Mouse (Mus musculus): ENCODE measurements around the gene Gm6034. TPM values are rescaled to one million over a fixed set of nuclear protein-coding genes. Genes with fewer than 3 reads are reported as not detected.
A peak's percentile ranks its signal among the peaks of the same experiment; 100 is the strongest.
"Not testable (repeated sequence)": the region's sequence is repeated elsewhere in the genome, so short reads cannot be mapped to it uniquely, and the experiment has no call there.

The Gm6034 gene
- polyA plus RNA-seq, 1 experiment from 2014 or later, result not detected

- H3K9ac ChIP-seq (replicated peaks), result no peak overlapping the region
- no peak overlapping the region for H3K4me2 ChIP-seq
These were observed 18.8 kb upstream of the Gm6034 start for GRCm38 (mm10) chr17:36023710-36024654.

GRCm38 (mm10) chr17:36025197-36025596 is 17.6 kb upstream of the Gm6034 start:
- H3K4me2 ChIP-seq, result no peak overlapping the region
- no peak overlapping the region for H3K9ac ChIP-seq (replicated peaks)
- H3K9me3 ChIP-seq, result no peaks in the 10 kb centered on the region
- no peak overlapping the region for H3K27ac ChIP-seq
- no peak overlapping the region for H3K4me3 ChIP-seq (replicated peaks)
- H3K36me3 ChIP-seq, result no peaks in the 10 kb centered on the region
- ATAC-seq (ENCODE audit: insufficient number of reproducible peaks, insufficient read depth, low FRiP score, low TSS enrichment, low read depth), result no peak
- H3K4me1 ChIP-seq (replicated peaks), result peaks cover 6% of the 10 kb centered on the region; the same call in 1 of the 2 replicates
- WGBS, result 79% methylated on average over 5 of the region's 5 CpGs
- H3K27me3 ChIP-seq, result no peaks in the 10 kb centered on the region

More at GRCm38 (mm10) chr17:36023710-36024654, 18.8 kb upstream of the Gm6034 start:
- 67% methylated on average over 9 of the region's 9 CpGs for WGBS
- Histone ChIP-seq H3K27me3 (no peaks in the 10 kb centered on the region), H3K4me1 (replicated peaks) (peaks cover 6% of the 10 kb centered on the region; the same call in 1 of the 2 replicates), H3K9me3 (no peaks in the 10 kb centered on the region), H3K36me3 (no peaks in the 10 kb centered on the region), H3K27ac (no peak overlapping the region), H3K4me3 (replicated peaks) (no peak overlapping the region)
- ATAC-seq (ENCODE audit: insufficient number of reproducible peaks, insufficient read depth, low FRiP score, low TSS enrichment, low read depth), result no peak

DNA sequence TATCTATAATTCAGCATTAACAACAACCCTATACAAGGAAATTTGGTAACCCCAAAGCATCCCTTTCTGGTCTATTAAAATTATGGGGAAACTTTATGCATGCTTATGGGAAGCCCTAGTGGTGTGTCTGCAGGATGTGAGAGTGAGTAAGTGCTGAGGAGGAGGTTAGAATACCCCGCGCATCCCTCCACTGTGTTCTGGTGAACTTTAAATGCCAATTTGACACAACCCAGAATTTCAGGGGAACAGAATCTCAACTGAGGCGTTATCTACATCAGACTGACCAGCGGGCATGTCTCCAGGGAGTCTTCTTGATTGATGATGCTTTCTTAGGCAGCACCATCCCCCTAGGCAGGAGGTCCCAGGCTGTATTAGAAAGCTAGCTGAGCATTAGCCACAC is 16.9 kb upstream of the Gm6034 start:
- Histone ChIP-seq H3K9me3 (no peaks in the 10 kb centered on the region), H3K4me3 (replicated peaks) (no peak overlapping the region), H3K27ac (no peak overlapping the region), H3K27me3 (peaks cover 7% of the 10 kb centered on the region; the same call in 1 of the 2 replicates), H3K36me3 (no peaks in the 10 kb centered on the region), H3K9ac (replicated peaks) (no peak overlapping the region), H3K4me2 (no peak overlapping the region), H3K4me1 (replicated peaks) (no peaks in the 10 kb centered on the region)
- ATAC-seq (ENCODE audit: insufficient number of reproducible peaks, insufficient read depth, low FRiP score, low TSS enrichment, low read depth), result no peak
- WGBS, result 63% methylated on average over 4 of the region's 4 CpGs

DNA sequence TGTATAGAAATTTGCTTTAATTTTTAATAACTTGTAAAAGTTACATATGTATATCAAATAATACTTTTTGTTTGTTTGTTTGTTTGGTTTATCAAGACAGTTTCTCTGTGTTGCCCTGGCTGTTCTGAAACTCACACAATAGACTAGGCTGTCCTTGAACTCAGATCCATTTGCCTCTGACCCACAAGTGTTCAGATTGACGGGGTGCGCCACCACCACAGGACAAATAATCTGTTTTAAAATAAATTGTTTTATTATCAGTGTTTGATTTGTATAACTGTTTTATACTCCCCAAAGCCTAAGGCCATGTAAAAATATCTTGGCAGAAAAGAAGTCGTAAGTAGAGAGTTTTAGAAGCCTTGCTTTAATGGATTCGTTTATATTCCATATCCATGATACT is 15.1 kb upstream of the Gm6034 start:
- H3K4me2 ChIP-seq, result no peak overlapping the region
- H3K4me3 ChIP-seq (replicated peaks), result no peak overlapping the region
- H3K9ac ChIP-seq (replicated peaks), result no peak overlapping the region
- peaks cover 3% of the 10 kb centered on the region; the same call in 1 of the 2 replicates for H3K4me1 ChIP-seq (replicated peaks)
- WGBS, result 87% methylated on average over 4 of the region's 4 CpGs
- no peak for ATAC-seq (ENCODE audit: insufficient number of reproducible peaks, insufficient read depth, low FRiP score, low TSS enrichment, low read depth)
- no peaks in the 10 kb centered on the region for H3K9me3 ChIP-seq
- H3K27me3 ChIP-seq, result peaks cover 23% of the 10 kb centered on the region
- H3K27ac ChIP-seq, result no peak overlapping the region
- no peaks in the 10 kb centered on the region for H3K36me3 ChIP-seq

DNA sequence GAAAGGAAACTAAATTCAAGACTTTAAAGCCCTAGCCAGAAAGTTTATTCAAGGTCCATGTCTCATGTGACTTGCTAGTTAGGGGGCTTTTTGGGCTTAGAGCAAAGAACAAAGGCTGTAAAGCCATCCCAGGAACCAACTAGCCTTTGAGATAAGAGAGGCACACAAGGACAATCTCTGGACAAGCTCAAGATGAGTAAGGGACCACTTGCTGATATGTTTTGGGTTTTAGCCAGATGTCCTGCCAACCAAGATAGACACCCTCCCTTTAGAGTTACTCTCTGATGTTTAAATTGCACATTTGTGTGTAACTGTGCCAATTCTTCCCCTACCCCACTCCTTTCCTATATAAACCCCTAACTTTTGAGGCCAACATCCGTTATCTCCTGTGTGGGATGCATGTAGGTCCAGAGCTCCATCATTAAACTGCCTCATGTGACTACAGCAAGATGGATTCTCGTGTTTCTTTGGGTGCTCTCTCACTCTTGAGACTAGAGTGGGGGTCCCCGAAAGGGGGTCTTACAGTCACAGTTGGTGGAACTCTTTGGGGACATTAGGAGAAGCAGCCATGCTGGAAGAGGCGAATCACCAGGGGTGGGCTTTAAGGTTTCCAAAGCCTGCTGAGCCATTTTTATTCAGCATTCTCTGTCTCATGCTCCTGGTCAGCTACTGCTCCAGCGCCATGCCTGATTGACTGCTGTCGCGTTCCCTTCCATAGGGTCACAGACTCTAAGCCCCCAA is 13.7 kb upstream of the Gm6034 start:
- WGBS, result 83% methylated on average over 7 of the region's 7 CpGs
- peaks cover 25% of the 10 kb centered on the region for H3K27me3 ChIP-seq
- no peak overlapping the region for H3K27ac ChIP-seq
- H3K4me2 ChIP-seq, result no peak overlapping the region
- H3K4me1 ChIP-seq (replicated peaks), result peaks cover 3% of the 10 kb centered on the region; the same call in 1 of the 2 replicates
- no peaks in the 10 kb centered on the region for H3K9me3 ChIP-seq
- no peaks in the 10 kb centered on the region for H3K36me3 ChIP-seq
- ATAC-seq (ENCODE audit: insufficient number of reproducible peaks, insufficient read depth, low FRiP score, low TSS enrichment, low read depth), result no peak
- H3K4me3 ChIP-seq (replicated peaks), result no peak overlapping the region
- no peak overlapping the region for H3K9ac ChIP-seq (replicated peaks)

DNA sequence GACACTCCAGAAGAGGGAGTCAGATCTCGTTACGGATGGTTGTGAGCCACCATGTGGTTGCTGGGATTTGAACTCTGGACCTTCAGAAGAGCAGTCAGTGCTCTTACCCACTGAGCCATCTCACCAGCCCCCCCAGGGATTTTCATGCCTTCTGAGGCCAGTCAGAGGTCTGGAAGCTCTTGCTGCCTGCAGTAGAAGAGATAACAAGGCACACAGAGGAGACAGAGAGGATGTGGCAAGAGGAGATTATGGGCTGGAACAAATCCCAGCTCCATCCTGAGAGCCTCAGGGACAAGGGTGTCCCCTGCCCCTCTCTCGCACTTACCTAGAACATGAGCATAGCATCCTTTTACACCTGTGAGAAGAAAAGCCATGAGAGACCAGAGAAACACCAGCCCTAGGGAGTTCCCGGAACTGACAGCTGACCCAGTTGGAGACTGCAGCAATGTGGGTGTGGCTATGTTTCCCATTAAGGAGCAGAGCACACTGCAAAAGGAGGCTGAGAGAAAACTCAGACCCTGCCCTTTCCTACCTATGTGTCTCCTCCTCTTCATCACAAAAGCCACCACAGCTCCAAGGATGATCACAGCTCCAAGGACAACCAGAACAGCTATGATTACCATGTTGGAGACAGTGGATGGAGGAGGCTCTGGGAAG is 12.6 kb upstream of the Gm6034 start:
- not testable (repeated sequence) for H3K4me1 ChIP-seq (replicated peaks); H3K9ac ChIP-seq (replicated peaks); H3K4me2 ChIP-seq; ATAC-seq (ENCODE audit: insufficient number of reproducible peaks, insufficient read depth, low FRiP score, low TSS enrichment, low read depth); H3K9me3 ChIP-seq; H3K36me3 ChIP-seq; H3K4me3 ChIP-seq (replicated peaks); H3K27ac ChIP-seq
- 72% methylated on average over 4 of the region's 4 CpGs for WGBS
- H3K27me3 ChIP-seq, result peaks cover 25% of the 10 kb centered on the region

DNA sequence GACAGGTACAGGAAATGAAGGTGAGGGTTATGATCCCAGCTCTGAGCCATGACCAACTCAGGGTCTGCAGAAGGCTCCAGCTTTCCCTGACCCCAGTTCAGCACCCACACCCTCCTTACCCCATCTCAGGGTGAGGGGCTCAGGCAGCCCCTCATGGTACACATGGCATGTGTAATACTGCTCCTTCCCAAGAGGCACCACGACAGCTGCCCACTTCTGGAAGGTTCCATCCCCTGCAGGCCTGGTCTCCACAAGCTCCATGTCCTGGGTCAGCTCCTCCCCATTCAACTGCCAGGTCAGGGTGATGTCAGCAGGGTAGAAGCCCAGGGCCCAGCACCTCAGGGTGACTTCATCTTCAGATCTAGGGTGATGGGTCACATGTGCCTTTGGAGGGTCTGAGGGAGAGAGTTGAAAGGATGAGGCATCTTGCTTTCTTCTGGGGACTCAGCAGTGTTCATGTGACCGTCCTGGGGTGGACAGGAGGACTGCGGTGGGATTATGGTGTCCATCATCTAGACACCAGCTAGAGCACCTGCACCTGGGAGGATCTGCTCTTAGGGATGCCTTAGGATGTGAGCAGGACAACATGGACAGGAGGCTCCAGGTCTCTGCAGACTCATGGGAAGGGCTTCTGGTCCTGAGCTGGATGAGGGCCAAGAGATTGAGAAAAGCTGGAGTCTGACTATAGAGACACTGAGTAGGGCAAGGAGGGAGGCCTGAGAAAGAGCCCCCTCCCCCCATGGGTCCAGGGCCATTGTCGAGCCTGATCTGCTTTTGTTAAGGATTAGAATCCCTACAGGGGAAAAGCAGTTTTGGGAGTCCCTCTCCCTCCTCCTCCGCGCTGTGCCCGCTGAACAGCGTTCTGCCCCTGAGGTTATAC is 11.8 kb upstream of the Gm6034 start:
- not testable (repeated sequence) for H3K9me3 ChIP-seq; H3K4me1 ChIP-seq (replicated peaks); H3K27ac ChIP-seq; H3K36me3 ChIP-seq; H3K9ac ChIP-seq (replicated peaks); ATAC-seq (ENCODE audit: insufficient number of reproducible peaks, insufficient read depth, low FRiP score, low TSS enrichment, low read depth)
- Histone ChIP-seq H3K4me3 (replicated peaks) (peak overlapping the region; percentile 50), H3K4me2 (peak overlapping the region; percentile 87), H3K27me3 (peaks cover 25% of the 10 kb centered on the region)
- 37% methylated on average over 8 of the region's 8 CpGs for WGBS

DNA sequence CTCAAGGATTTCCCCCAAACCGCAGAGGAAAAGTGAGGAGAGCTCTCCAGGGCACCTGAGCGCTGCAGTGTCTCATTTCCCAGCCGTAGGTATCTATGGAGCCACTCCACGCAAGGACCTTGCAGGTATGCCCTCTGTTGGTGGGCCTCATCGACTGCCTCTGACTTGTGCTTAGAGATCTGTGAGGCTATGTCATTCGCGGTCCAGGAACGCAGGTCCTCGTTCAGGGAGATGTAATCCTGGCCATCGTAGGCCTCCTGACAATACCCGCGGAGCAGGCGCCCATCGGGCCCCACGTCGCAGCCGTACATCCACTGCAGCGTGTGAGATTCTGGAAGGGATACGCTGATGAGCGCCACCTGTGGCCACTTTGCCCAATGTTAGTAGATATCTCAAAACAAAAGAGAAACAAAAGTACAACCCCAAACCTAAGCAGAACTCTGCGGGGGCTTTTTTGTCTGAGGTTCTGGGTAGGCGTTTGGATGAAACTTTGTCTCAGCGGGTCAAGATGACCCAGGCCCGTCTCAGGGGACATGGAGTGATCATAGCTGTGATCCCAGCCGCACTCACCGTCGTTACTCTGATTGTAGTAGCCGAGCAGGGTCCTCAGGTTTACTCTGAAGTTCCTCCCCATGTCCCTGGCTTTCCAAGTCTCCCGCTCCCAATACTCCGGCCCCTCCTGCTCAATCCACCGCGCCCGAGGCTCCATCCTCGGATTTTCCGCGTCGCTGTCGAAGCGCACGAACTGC is 11.0 kb upstream of the Gm6034 start:
- Histone ChIP-seq H3K4me2 (peak overlapping the region; percentile 87), H3K4me3 (replicated peaks) (peak overlapping the region; percentile 50), H3K9ac (replicated peaks) (peak overlapping the region; percentile 65), H3K27me3 (peaks cover 25% of the 10 kb centered on the region)
- H3K9me3 ChIP-seq; H3K36me3 ChIP-seq; ATAC-seq (ENCODE audit: insufficient number of reproducible peaks, insufficient read depth, low FRiP score, low TSS enrichment, low read depth); H3K4me1 ChIP-seq (replicated peaks); H3K27ac ChIP-seq: not testable (repeated sequence)
- WGBS, result 2% methylated on average over 40 of the region's 40 CpGs

- peak within 1 kb of the TSS; percentile 50 for H3K4me3 ChIP-seq (replicated peaks)
- ATAC-seq (ENCODE audit: insufficient number of reproducible peaks, insufficient read depth, low FRiP score, low TSS enrichment, low read depth), result peak; percentile 48; the same call in 1 of the 2 replicates
- H3K9me3 ChIP-seq; H3K27ac ChIP-seq; H3K36me3 ChIP-seq; H3K4me1 ChIP-seq (replicated peaks): not testable (repeated sequence)
- H3K9ac ChIP-seq (replicated peaks), result peak within 1 kb of the TSS; percentile 65
- peaks cover 25% of the 10 kb centered on the region for H3K27me3 ChIP-seq
- WGBS, result under 1% methylated on average over 25 of the region's 25 CpGs
- H3K4me2 ChIP-seq, result peak within 1 kb of the TSS; percentile 87
These were observed 10.3 kb upstream of the Gm6034 start, which contains the start of gene H2-T23 for GRCm38 (mm10) chr17:36032351-36032875. H2-T23 (minus strand) TSS chr17:36032855.

GRCm38 (mm10) chr17:36034524-36034923 is 8.2 kb upstream of the Gm6034 start:
- not testable (repeated sequence) for H3K9ac ChIP-seq (replicated peaks); H3K4me1 ChIP-seq (replicated peaks); ATAC-seq (ENCODE audit: insufficient number of reproducible peaks, insufficient read depth, low FRiP score, low TSS enrichment, low read depth); H3K27ac ChIP-seq; H3K36me3 ChIP-seq; H3K4me3 ChIP-seq (replicated peaks); H3K9me3 ChIP-seq; H3K4me2 ChIP-seq
- H3K27me3 ChIP-seq, result peaks cover 25% of the 10 kb centered on the region
- WGBS, result 63% methylated on average over 3 of the region's 3 CpGs
